Mouse (Mus musculus): ENCODE measurements around the gene Fbxw10. TPM values are rescaled to one million over a fixed set of nuclear protein-coding genes. Genes with fewer than 3 reads are reported as not detected.
A peak's percentile ranks its signal among the peaks of the same experiment; 100 is the strongest.

Gene Fbxw10
- polyA plus RNA-seq, 1 experiment from 2014 or later = 0.40 TPM

GRCm38 (mm10) chr11:62820661-62821437 lies 26.0 kb upstream of the Fbxw10 start:
- Histone ChIP-seq H3K4me1 (peaks cover 18% of the 10 kb centered on the region), H3K36me3 (no peaks in the 10 kb centered on the region), H3K4me3 (peak overlapping the region; percentile 41), H3K4me2 (replicated peaks) (peak overlapping the region; percentile 71), H3K27me3 (no peaks in the 10 kb centered on the region), H3K9ac (peak overlapping the region; percentile 51), H3K9me3 (replicated peaks) (no peaks in the 10 kb centered on the region), H3K27ac (peak overlapping the region; percentile 64)
- WGBS = 17% methylated on average over 16 of the region's 16 CpGs
- ATAC-seq (ENCODE audit: low FRiP score) = peak; percentile 62

- no peak overlapping the region for H3K27ac ChIP-seq
- H3K9me3 ChIP-seq (replicated peaks) = no peaks in the 10 kb centered on the region
- WGBS = 72% methylated on average over 5 of the region's 5 CpGs
- H3K4me2 ChIP-seq (replicated peaks) = peak overlapping the region; percentile 30
- H3K36me3 ChIP-seq = no peaks in the 10 kb centered on the region
- H3K9ac ChIP-seq = no peak overlapping the region
- no peak for ATAC-seq (ENCODE audit: low FRiP score)
- H3K27me3 ChIP-seq = no peaks in the 10 kb centered on the region
- 0 out of 2 replicates have a peak overlapping the region, but pooled peaks have one; percentile 2 for H3K4me3 ChIP-seq
- peaks cover 18% of the 10 kb centered on the region for H3K4me1 ChIP-seq
Observed at GRCm38 (mm10) chr11:62821893-62822292, 25.0 kb upstream of the Fbxw10 start.

DNA sequence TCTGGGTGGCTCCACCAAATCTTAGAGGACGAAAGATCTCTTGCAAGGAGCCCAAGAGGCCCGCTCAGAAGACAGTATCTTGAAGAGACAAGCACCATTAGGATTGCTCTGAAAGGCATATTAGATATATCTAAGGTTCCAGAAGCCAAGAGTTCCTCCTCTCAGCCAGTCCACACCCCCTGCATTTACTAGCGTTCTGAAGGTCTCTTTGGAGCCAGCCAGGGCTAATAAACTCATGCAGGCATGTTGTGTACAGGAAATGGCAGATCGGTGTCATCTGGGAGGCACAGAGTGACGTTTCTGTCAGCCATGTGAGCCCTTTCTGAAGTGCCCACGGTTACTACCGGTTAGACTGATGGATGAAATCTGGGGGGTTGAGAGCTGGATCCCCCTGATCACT lies 22.7 kb upstream of the Fbxw10 start:
- H3K4me3 ChIP-seq = no peak overlapping the region
- H3K9me3 ChIP-seq (replicated peaks) = no peaks in the 10 kb centered on the region
- H3K4me1 ChIP-seq = peaks cover 18% of the 10 kb centered on the region
- H3K27ac ChIP-seq = no peak overlapping the region
- H3K36me3 ChIP-seq = no peaks in the 10 kb centered on the region
- no peak overlapping the region for H3K9ac ChIP-seq
- H3K27me3 ChIP-seq = no peaks in the 10 kb centered on the region
- WGBS = 75% methylated on average over 7 of the region's 7 CpGs
- ATAC-seq (ENCODE audit: low FRiP score) = no peak
- H3K4me2 ChIP-seq (replicated peaks) = no peak overlapping the region

GRCm38 (mm10) chr11:62825222-62826105 lies 21.4 kb upstream of the Fbxw10 start:
- H3K4me1 ChIP-seq = peaks cover 13% of the 10 kb centered on the region
- no peak for ATAC-seq (ENCODE audit: low FRiP score)
- H3K4me3 ChIP-seq = no peak overlapping the region
- no peaks in the 10 kb centered on the region for H3K27me3 ChIP-seq
- no peaks in the 10 kb centered on the region for H3K9me3 ChIP-seq (replicated peaks)
- no peak overlapping the region for H3K9ac ChIP-seq
- H3K27ac ChIP-seq = no peak overlapping the region
- H3K4me2 ChIP-seq (replicated peaks) = no peak overlapping the region
- 84% methylated on average over 9 of the region's 9 CpGs for WGBS
- H3K36me3 ChIP-seq = no peaks in the 10 kb centered on the region

DNA sequence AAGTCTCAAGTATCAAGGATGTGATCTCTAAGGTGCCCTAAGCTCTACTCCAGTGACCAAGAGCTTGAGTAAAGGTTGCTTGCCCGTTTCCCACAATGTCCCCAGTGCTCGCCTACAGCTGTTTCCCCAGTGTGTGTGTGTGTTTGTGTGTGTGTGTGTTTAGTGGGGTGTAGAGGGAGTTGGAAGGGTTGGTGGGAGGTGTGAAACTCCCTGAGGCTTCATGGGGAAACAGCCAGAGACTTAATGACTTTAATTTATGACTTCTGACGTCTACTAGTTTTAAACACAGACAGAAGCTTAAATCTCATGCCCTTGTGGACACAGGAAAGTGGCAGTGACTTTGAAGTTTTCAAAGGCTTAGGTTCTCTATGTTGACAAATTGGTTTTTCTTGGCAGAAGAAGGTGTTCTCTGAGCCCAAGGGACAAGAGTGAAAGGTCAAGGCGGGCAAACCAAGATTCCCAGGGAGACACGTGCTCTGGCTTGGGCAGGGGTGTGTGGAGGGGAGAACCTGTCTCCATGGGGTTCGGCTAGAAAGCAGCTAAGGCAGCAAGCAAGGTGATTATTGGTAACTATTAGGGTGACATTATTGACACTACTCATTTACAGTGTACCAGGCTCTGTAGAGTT lies 20.6 kb upstream of the Fbxw10 start:
- H3K4me2 ChIP-seq (replicated peaks) = no peak overlapping the region
- peaks cover 6% of the 10 kb centered on the region; the same call in 1 of the 2 replicates for H3K4me1 ChIP-seq
- H3K27me3 ChIP-seq = no peaks in the 10 kb centered on the region
- H3K9me3 ChIP-seq (replicated peaks) = no peaks in the 10 kb centered on the region
- no peak overlapping the region for H3K4me3 ChIP-seq
- 80% methylated on average over 6 of the region's 6 CpGs for WGBS
- H3K36me3 ChIP-seq = no peaks in the 10 kb centered on the region
- no peak for ATAC-seq (ENCODE audit: low FRiP score)
- H3K9ac ChIP-seq = no peak overlapping the region
- H3K27ac ChIP-seq = no peak overlapping the region

GRCm38 (mm10) chr11:62827135-62827534 lies 19.7 kb upstream of the Fbxw10 start:
- WGBS = 87% methylated on average over 4 of the region's 4 CpGs
- H3K27ac ChIP-seq = no peak overlapping the region
- no peak for ATAC-seq (ENCODE audit: low FRiP score)

DNA sequence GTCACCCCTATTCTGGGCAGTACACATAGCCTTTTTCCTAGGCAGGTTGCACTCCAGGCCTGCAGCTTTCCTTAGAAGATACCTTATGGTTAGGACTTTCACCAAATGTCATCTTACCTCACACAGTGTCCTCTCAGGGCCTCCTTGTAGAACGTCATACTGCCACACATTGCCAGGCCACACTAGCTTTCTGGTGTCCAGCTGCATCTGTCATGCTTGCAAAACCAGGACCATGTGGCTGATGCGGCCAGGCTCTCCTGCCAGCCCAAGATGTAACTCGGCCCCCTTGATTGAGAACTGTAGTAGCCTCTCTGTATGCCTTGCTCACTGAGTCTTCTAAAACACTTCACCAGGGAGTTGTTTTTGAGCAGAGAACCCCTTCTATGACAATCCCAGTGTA lies 19.0 kb upstream of the Fbxw10 start:
- H3K27ac ChIP-seq = no peak overlapping the region
- no peaks in the 10 kb centered on the region for H3K4me1 ChIP-seq
- no peak for ATAC-seq (ENCODE audit: low FRiP score)
- no peak overlapping the region for H3K9ac ChIP-seq
- no peaks in the 10 kb centered on the region for H3K27me3 ChIP-seq
- no peak overlapping the region for H3K4me3 ChIP-seq
- no peak overlapping the region for H3K4me2 ChIP-seq (replicated peaks)
- no peaks in the 10 kb centered on the region for H3K36me3 ChIP-seq
- no peaks in the 10 kb centered on the region for H3K9me3 ChIP-seq (replicated peaks)
- 95% methylated on average over 3 of the region's 3 CpGs for WGBS

More at GRCm38 (mm10) chr11:62827135-62827534, 19.7 kb upstream of the Fbxw10 start:
- Histone ChIP-seq H3K4me3 (no peak overlapping the region), H3K4me1 (no peaks in the 10 kb centered on the region), H3K4me2 (replicated peaks) (no peak overlapping the region), H3K9me3 (replicated peaks) (no peaks in the 10 kb centered on the region), H3K36me3 (no peaks in the 10 kb centered on the region), H3K9ac (no peak overlapping the region), H3K27me3 (no peaks in the 10 kb centered on the region)

DNA sequence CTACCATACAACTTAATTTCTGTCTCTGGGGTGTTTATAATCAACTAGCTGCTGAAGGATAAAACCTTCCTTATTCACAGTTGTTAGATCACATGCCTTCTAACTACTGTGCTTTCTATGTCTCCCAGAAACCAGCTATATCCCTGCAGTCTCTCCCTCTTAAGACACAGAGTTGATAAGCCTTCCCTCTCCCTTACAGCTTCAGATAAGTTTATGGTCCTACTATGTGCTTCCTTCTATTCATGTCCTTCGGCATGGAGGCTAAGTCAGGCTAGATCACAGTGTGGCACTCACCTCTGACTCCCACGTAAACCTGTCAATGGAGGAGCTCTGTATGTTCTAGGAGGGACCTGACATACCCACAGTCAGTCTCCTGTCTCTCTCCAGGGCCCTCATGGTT lies 16.5 kb upstream of the Fbxw10 start:
- no peaks in the 10 kb centered on the region for H3K36me3 ChIP-seq
- 79% methylated on average over 2 of the region's 2 CpGs for WGBS
- H3K4me2 ChIP-seq (replicated peaks) = no peak overlapping the region
- no peaks in the 10 kb centered on the region for H3K9me3 ChIP-seq (replicated peaks)
- H3K27me3 ChIP-seq = no peaks in the 10 kb centered on the region
- no peak for ATAC-seq (ENCODE audit: low FRiP score)
- H3K4me1 ChIP-seq = no peaks in the 10 kb centered on the region
- no peak overlapping the region for H3K9ac ChIP-seq
- H3K4me3 ChIP-seq = no peak overlapping the region
- no peak overlapping the region for H3K27ac ChIP-seq

DNA sequence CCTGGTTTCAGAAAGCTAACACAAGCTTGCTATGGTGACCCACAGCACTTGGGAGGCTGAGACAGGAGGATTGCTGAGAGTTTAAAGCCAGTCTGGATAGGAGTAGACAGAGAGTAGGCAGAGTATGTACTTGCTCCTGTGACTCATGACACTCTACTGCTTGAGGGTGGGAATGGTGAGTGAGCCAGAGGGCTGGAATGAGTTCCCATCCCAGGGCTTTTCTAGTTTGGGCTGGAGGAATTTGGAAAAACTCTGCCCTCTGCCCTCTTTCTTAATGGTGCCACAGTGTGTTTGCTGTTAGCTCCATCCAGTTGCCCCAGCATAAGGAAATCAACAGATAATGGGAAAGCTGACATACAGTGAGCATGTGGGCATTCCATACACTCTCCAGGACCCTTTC lies 15.0 kb upstream of the Fbxw10 start:
- Histone ChIP-seq H3K36me3 (no peaks in the 10 kb centered on the region), H3K9ac (no peak overlapping the region), H3K27ac (no peak overlapping the region), H3K4me1 (no peaks in the 10 kb centered on the region), H3K4me2 (replicated peaks) (no peak overlapping the region), H3K27me3 (no peaks in the 10 kb centered on the region), H3K9me3 (replicated peaks) (no peaks in the 10 kb centered on the region), H3K4me3 (no peak overlapping the region)
- no peak for ATAC-seq (ENCODE audit: low FRiP score)

DNA sequence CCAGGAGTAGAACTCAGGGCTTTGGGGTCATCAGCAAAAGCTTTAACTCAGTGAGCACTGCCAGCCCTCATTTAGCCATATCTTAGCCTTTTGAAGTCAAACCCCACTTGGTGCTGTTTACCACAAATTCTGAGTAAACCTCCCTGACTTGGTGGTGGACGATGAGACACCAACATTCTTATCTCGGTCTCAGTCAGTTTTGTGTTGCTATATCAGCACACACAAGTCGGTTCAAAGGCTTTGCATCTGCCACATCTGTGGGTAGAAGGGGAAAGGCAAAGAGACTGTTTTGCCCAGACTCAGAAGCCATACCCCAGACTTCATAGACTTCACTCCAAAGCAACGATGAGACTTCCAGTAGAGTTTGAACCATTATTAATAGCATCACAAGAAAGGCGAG lies 2.3 kb upstream of the Fbxw10 start:
- 90% methylated on average over 5 of the region's 5 CpGs for WGBS
- H3K36me3 ChIP-seq = 0 out of 2 replicates have a peak, but pooled peaks cover 7% of the 10 kb centered on the region
- no peak overlapping the region for H3K4me3 ChIP-seq
- H3K4me2 ChIP-seq (replicated peaks) = no peak overlapping the region
- H3K9me3 ChIP-seq (replicated peaks) = no peaks in the 10 kb centered on the region
- no peak overlapping the region for H3K27ac ChIP-seq
- no peaks in the 10 kb centered on the region for H3K27me3 ChIP-seq
- no peak for ATAC-seq (ENCODE audit: low FRiP score)
- H3K9ac ChIP-seq = no peak overlapping the region
- H3K4me1 ChIP-seq = 0 out of 2 replicates have a peak, but pooled peaks cover 2% of the 10 kb centered on the region

- H3K9ac ChIP-seq = no peak overlapping the region
- H3K27me3 ChIP-seq = no peaks in the 10 kb centered on the region
- H3K4me3 ChIP-seq = no peak overlapping the region
- no peak overlapping the region for H3K4me2 ChIP-seq (replicated peaks)
- ATAC-seq (ENCODE audit: low FRiP score) = no peak
- no peak overlapping the region for H3K27ac ChIP-seq
- H3K36me3 ChIP-seq = 0 out of 2 replicates have a peak, but pooled peaks cover 4% of the 10 kb centered on the region
- H3K9me3 ChIP-seq (replicated peaks) = no peaks in the 10 kb centered on the region
- 68% methylated on average over 3 of the region's 3 CpGs for WGBS
- 0 out of 2 replicates have a peak, but pooled peaks cover 2% of the 10 kb centered on the region for H3K4me1 ChIP-seq
Observed at GRCm38 (mm10) chr11:62845730-62846129, 1.1 kb upstream of the Fbxw10 start.

DNA sequence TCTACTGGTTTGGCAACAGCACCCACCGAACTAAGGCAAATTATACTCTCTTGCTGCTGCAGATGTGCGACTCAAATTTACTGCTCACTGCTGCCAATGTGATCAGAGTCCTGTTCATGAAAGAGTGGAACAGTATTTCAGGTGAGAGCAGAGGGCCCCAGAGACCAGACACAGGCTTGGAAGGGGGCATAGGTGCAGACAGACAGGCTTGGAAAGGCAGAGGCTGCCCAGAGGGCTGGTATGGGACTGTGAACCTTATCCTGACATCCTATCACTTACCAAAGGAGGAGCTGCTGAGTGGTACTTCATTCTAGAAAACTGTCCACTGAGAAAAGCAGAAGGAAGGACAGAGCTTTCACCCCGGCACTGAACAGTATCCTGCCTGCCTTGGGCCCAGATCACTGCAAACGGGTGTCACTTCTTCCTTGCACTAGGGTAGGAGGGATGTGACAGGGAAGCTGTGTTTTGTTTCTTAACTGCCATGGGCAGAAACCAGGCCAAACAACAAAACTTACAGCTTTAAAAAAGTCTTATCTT lies 854 bp downstream of the Fbxw10 start:
- 59% methylated on average over 4 of the region's 4 CpGs for WGBS
- Histone ChIP-seq H3K4me1 (0 out of 2 replicates have a peak, but pooled peaks cover 2% of the 10 kb centered on the region), H3K27ac (no peak overlapping the region), H3K9ac (no peak overlapping the region; the same call in 1 of the 2 replicates), H3K4me3 (no peak overlapping the region), H3K27me3 (no peaks in the 10 kb centered on the region), H3K9me3 (replicated peaks) (no peaks in the 10 kb centered on the region), H3K36me3 (no peaks in the 10 kb centered on the region), H3K4me2 (replicated peaks) (no peak overlapping the region)
- ATAC-seq (ENCODE audit: low FRiP score) = no peak

Data from hindbrain, embryonic 12.5 days (tissue).